Mouse (Mus musculus) spleen, adult 12 weeks (tissue): ENCODE data around the gene Sos1.
A peak's percentile ranks its signal among the peaks of the same experiment; 100 is the strongest.

Experiments
- DNase-seq: peaks from one replicate; pipeline ENCODE4 v3.0.0; 2022; ENCODE audit warnings: low spot score

Gene Sos1

GRCm38 (mm10) chr17:80493891-80494290 lies 13.6 kb upstream of the Sos1 start:
- no peak for DNase-seq

DNA sequence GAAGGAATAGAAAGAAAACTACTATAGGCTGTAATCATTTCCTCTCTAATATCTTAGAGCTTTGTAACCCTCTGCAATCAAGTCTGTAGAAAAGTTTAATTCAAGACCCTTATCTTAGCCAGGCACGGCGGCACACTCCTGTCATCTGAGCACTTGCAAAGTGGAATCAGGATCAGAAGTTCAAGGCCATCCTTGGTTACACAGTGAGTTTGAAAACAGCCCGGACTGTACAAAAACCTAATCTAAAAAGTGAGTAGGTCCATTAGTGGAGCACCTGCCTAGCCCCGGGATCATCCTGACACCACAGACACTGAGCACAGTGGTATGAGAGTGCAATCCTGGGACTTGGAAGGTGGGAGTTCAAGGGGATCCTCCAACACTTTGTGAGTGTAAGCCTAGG lies 12.6 kb upstream of the Sos1 start:
- no peak for DNase-seq

- DNase-seq = no peak
These were observed 12.0 kb upstream of the Sos1 start for GRCm38 (mm10) chr17:80492274-80492673.

DNA sequence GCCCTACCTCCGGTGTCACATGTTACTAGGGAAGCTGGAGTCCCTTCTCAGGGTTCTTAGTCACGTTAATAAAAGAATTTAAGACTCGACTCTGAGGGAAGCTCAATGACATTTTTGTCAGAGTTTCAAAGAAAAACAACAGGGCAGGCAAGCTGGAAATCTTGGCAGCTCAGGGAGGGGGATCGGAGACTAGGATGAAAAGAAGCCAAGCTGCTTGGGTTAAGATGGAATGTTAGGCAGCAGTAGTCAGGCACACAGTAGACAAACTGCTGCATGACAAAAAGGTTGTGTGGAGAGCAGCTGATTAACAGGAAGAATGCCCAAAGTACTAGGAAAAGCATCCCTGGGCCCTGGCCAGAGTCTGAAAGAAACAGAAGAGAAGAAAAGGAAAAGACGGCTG lies 9.9 kb upstream of the Sos1 start:
- no peak for DNase-seq

- DNase-seq = no peak
These were observed 8.7 kb upstream of the Sos1 start for GRCm38 (mm10) chr17:80488918-80489317.

DNA sequence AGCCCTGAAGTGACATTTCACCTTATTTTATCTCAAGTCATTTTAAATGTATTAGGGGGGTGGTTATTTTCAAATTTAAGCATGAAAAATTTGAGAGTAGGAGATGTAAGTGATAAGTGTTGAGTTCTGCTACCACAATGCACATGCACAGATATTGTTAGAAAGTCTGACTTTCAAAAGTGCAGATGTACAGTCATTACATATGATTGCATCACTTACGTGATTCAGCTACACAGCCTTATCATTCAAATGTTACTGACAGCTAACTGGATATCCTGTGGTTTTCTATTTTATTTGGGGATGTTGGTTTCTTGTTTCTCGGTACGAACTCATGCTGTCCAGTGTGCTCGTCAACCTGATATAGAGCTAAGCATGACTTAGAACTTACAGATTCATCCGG lies 4.9 kb upstream of the Sos1 start:
- DNase-seq = no peak

- no peak for DNase-seq
These were observed 587 bp upstream of the Sos1 start for GRCm38 (mm10) chr17:80480855-80481224.

DNA sequence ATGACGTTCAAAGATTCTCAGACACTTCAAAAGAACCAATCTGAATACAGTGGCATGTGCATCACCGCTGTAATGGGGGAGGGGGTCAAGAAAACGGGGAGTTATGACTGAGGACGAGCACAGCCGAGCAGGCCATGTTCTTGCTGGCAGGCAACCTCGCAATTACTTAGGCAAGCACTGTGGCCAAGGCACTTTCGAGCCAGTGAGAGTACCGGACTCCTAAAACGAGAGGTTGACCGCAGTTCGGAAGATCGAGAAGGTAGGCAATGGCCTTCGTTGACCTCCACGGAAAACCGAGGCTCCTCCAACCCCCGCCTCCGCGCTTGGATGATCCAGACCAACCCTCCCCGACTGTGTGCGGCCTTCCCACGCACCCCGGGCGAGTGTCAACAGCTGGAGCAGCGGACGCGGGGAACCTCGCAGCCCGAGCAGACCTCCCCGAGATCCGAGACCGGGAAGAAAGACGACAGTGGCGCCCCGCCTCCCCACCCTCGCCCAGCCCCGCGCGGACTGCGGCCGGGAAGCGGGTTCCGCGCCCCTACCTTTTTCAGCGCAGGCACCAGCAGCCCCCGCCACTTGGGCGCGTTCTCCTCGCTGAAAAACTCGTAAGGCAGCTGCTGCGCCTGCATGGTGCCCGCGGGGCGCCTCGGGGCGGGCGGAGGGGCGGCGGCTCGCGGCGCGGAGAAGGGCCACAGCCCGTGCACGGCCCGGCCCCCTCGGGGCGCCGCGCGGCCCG lies 790 bp downstream of the Sos1 start:
- DNase-seq = peak; percentile 52

DNA sequence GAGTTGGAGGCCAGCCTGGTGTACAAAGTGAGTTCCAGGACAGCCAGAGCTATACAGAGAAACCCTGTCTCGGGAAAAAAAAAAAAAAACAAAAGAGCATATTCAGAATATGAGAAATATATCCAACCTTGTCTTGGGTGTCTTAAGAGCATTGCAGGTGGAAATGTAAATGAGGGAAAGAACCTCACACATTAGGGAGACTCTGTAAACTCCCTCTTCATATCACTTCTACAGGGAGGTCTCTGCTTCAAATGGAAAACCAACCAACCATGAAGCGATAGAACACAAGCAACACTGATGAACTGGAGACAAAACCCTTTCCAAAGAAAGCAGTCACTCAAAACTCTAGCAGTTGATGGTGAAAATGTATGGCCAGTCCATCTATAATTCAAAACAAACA lies 2.6 kb downstream of the Sos1 start:
- no peak for DNase-seq

- no peak for DNase-seq
These were observed 3.8 kb downstream of the Sos1 start for GRCm38 (mm10) chr17:80476496-80476895.

GRCm38 (mm10) chr17:80471056-80471802 lies 9.0 kb downstream of the Sos1 start:
- DNase-seq = no peak

DNA sequence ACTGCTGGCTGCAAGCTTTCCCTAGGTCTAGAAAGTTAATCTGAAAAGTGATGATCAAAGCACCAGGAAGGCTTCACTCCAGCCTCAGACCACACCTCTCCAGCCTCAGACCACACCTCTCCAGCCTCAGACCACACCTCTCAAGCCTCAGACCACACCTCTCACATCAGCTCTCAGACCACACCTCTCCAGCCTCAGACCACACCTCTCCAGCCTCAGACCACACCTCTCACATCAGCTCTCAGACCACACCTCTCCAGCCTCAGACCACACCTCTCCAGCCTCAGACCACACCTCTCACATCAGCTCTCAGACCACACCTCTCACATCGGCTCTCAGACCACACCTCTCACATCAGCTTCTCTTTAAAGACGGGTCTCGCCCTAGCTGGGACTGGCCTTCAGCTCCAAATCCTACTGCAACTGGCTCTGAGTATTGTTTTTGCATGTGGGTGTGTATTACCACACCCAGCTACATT lies 11.8 kb downstream of the Sos1 start:
- DNase-seq = peak; percentile 74

GRCm38 (mm10) chr17:80460258-80460657 lies 20.0 kb downstream of the Sos1 start:
- no peak for DNase-seq

- DNase-seq = no peak
These were observed 24.6 kb downstream of the Sos1 start for GRCm38 (mm10) chr17:80455648-80456047.

DNA sequence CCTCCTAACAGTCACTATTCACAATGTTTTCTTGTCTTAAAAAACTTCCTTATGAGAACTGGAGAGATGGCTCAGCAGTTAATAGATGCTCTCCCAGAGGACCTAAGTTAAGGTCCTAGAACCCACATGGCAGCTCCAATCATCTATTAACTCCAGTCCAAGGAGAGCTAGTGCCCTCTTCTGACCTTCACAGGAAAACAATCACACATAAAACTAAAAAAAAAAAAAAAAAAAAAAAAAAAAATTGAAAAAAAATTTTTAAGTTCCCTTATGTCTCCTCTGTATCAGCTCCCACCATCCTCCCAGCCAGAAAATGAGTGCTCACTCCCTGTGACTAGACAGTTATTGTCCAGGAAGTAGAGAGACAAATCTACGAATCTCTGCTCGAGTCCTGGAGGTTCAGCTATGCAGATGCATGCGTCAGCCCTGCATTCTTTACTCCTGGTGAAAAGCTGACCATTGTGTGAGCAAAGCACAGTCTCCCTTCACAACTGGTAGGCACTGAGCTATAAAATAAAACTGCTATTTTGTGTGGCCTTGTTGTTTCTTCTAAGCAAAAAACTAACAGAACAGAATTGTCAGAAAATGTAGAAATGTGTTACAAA lies 29.7 kb downstream of the Sos1 start:
- no peak for DNase-seq

DNA sequence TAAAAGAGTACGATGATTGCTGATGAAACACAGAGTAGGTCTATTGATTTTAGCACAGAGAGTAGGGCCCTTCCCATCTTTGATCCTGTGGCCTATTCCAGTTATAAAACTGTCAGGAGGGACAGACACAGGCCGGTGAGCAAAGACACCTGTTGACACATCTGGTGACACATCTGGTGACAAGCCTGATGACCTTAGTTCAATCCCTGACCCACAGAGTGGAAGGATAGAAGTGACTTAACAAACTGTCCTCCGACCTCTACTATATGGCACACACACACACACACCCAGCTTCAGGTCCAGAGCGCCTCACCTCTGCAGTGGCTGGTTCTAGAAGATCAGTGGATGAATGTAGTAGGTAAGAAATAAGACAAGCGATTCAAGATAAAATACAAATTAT lies 33.8 kb downstream of the Sos1 start:
- DNase-seq = no peak

DNA sequence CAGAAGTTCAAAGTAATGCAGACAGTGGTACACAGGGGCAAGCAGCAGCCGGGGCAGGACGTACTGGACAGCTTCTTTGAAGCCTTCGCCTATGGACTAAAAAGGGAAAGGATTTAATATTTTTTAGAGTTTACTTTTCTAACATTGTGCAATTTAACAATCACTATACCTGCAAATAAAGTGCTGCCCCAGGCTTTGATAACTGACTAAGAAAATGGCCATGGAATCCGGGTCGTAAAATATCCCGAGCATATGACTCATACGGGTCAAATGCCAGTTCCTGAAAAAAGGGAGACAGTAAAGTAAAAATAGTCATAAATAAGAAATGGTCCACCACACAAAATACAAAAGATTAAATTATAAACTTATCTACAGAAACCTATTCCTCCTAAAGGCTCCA lies 34.8 kb downstream of the Sos1 start:
- no peak for DNase-seq

- DNase-seq = no peak
These were observed 44.6 kb downstream of the Sos1 start for GRCm38 (mm10) chr17:80435680-80436079.

DNA sequence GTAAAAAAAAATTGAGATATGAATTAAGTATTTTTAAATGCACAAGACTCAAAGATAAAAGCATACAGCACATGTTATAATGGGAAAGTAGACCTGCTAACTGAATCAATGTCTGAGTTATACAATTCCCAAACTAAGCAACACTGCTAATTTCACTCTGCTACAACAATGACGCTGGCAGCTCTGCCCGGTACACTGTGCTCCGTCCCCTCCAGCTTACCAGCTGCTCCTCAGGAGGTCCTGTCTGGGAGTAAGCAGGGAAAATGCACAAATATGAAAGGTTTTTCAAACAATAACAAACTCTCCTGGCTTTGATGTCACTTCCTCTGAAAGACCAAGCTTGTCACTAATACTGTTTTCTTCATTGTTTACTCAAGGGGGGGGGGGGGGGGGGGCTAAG lies 45.8 kb downstream of the Sos1 start:
- no peak for DNase-seq

GRCm38 (mm10) chr17:80431997-80432396 lies 48.3 kb downstream of the Sos1 start:
- DNase-seq = no peak

- DNase-seq = no peak
These were observed 52.3 kb downstream of the Sos1 start for GRCm38 (mm10) chr17:80427966-80428365.

DNA sequence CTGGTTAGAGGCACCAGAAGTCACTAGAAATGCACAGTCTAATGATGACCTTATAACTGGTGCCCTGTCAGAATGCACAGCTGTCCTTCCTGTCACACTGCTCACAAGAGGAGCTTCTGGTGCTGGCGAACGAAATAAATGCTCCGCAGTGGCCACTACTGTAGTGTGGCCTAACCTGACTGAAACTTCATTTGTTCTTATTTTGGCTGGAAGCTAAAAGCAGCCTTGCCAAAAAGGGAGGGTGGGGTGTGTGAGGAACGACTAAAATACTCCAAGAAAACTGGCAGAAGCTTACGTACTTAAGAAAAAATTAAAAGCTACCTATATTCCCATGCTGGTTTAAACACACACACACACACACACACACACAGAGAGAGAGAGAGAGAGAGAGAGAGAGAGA lies 53.4 kb downstream of the Sos1 start:
- DNase-seq = no peak

- DNase-seq = no peak
These were observed 54.1 kb downstream of the Sos1 start for GRCm38 (mm10) chr17:80426171-80426570.
